ENCODE assay signal across 9 mouse cellular contexts in genomic region chr7:16043861-16044435, GRCm38 (mm10). TPM values are rescaled to one million over a fixed set of nuclear protein-coding genes. Genes with fewer than 3 reads are reported as not detected.
DNase-seq lines count a peak whose midpoint lies in the region; ATAC-seq and TF ChIP-seq lines count a peak whose summit lies in the region.
"Had no signal": no experiment of that assay in that cellular context is flagged by ENCODE, and none has a peak within 500 bp of the region (broad histone marks: within the 10 kb centered on the region; RNA-seq: fewer than 3 reads in every experiment).

No protein-coding gene starts in this region.

- H3K9me3 ChIP-seq in heart, embryonic 14.5 days (ENCODE audit: control insufficient read depth, low read length): no peaks in the 10 kb centered on the region
- no peaks in the 10 kb centered on the region for H3K9me3 ChIP-seq in MEL (replicated peaks; ENCODE audit: insufficient read depth, low read length)
- no peaks in the 10 kb centered on the region for H3K9me3 ChIP-seq in forebrain, embryonic 14.5 days (replicated peaks; ENCODE audit: control insufficient read depth, low read length)

- H3K79me2 ChIP-seq in MEL (ENCODE audit: control insufficient read depth, insufficient read depth, low read length, poor library complexity) (peaks cover 41% of the 10 kb centered on the region), macrophage (ENCODE audit: inconsistent target) (peaks cover 92% of the 10 kb centered on the region)

- peak overlapping the region; percentile 35 for H3K4me2 ChIP-seq in heart, embryonic 14.5 days (ENCODE audit: low read length)
- no peak overlapping the region for H3K4me2 ChIP-seq in forebrain, embryonic 14.5 days (ENCODE audit: low read length)

- WGBS in heart, embryonic 14.5 days: 52% methylated on average over 3 of the region's 3 CpGs
- 32% methylated on average over 3 of the region's 3 CpGs for WGBS in forebrain, embryonic 14.5 days
- 21% methylated on average over 3 of the region's 3 CpGs for WGBS in macrophage (ENCODE audit: missing documents)

- ATAC-seq in heart, embryonic 14.5 days (ENCODE audit: insufficient number of reproducible peaks, insufficient read depth, low FRiP score, low read depth): no peak
- ATAC-seq in forebrain, embryonic 14.5 days: no peak

- TF ChIP-seq EP300 in MEL (IDR thresholded peaks at IDR 0.05; ENCODE audit: low read depth in 1 of 2, low read length in 2 of 2): no peak

- H3K9ac ChIP-seq in heart, embryonic 14.5 days (ENCODE audit: low read length): no peak overlapping the region
- H3K9ac ChIP-seq in MEL (ENCODE audit: control insufficient read depth, low read depth, low read length, poor library complexity, severe bottlenecking): no peak overlapping the region
- peak overlapping the region; percentile 43; the same call in 1 of the 2 replicates for H3K9ac ChIP-seq in forebrain, embryonic 14.5 days (ENCODE audit: low read length)

- H3K27me3 ChIP-seq in heart, embryonic 14.5 days (ENCODE audit: control insufficient read depth, insufficient read depth, low read length): no peaks in the 10 kb centered on the region
- no peaks in the 10 kb centered on the region for H3K27me3 ChIP-seq in MEL (ENCODE audit: control insufficient read depth in 1 of 2, insufficient read depth in 2 of 2, low read length in 2 of 2)
- no peaks in the 10 kb centered on the region for H3K27me3 ChIP-seq in forebrain, embryonic 14.5 days (replicated peaks; ENCODE audit: control insufficient read depth, insufficient read depth, low read length)

- peak overlapping the region in 1 of 2 experiments; percentile 39; a peak in 2 of 4 replicates for H3K27ac ChIP-seq in heart, embryonic 14.5 days (replicated peaks in 1 of 2; ENCODE audit: control insufficient read depth in 1 of 2, insufficient read depth in 1 of 2, low read depth in 2 of 2, low read length in 2 of 2)
- H3K27ac ChIP-seq in MEL (ENCODE audit: control insufficient read depth, low read depth, low read length) (no peak overlapping the region), macrophage (peak overlapping the region; percentile 85)
- no peak overlapping the region for H3K27ac ChIP-seq in forebrain, embryonic 14.5 days (ENCODE audit: low read depth, low read length)

- TF ChIP-seq CTCF in MEL (IDR thresholded peaks at IDR 0.05 in 2 of 3, conservative IDR thresholded peaks at IDR 0.05 in 1 of 3; ENCODE audit: control insufficient read depth in 1 of 3, insufficient read depth in 1 of 3, low read depth in 2 of 3, low read length in 3 of 3, poor library complexity in 1 of 3, severe bottlenecking in 1 of 3): no peak

- no peak for TF ChIP-seq POLR2A in MEL (IDR thresholded peaks at IDR 0.05; ENCODE audit: control insufficient read depth in 1 of 2, insufficient read depth in 1 of 2, low read depth in 1 of 2, low read length in 2 of 2, poor library complexity in 1 of 2)

- TF ChIP-seq RAD21 in MEL (IDR thresholded peaks at IDR 0.05; ENCODE audit: low read depth, low read length): no peak

- no peak for DNase-seq in heart, adult 8-10 months (ENCODE audit: low spot score)
- DNase-seq in MEL (ENCODE audit: low read depth, low spot score): no peak
- DNase-seq in forebrain, embryonic 14.5 days (ENCODE audit: low spot score): no peak
- DNase-seq in right cerebral cortex, adult 2 months (ENCODE audit: low spot score in 2 of 2): no peak
- no peak for DNase-seq in right cerebral cortex, postnatal 4 days
- no peak for DNase-seq in lung, postnatal 10 days
- DNase-seq: cerebellum, postnatal 14 days had no signal

- no peak overlapping the region for H3K4me3 ChIP-seq in heart, embryonic 14.5 days (ENCODE audit: control insufficient read depth in 1 of 2, insufficient read depth in 1 of 2, low read depth in 1 of 2, low read length in 2 of 2)
- H3K4me3 ChIP-seq in MEL (ENCODE audit: control insufficient read depth in 1 of 2, insufficient read depth in 1 of 2, low read depth in 2 of 2, low read length in 2 of 2) (no peak overlapping the region), macrophage (ENCODE audit: inconsistent target) (peak overlapping the region; percentile 38)
- H3K4me3 ChIP-seq in forebrain, embryonic 14.5 days (ENCODE audit: low read depth, low read length): no peak overlapping the region

- peaks cover 16 to 40% of the 10 kb centered on the region in 2 experiments for H3K4me1 ChIP-seq in heart, embryonic 14.5 days (ENCODE audit: control insufficient read depth in 2 of 2, insufficient read depth in 2 of 2, low read length in 2 of 2)
- H3K4me1 ChIP-seq in MEL (ENCODE audit: control insufficient read depth in 1 of 2, insufficient read depth in 2 of 2, low read length in 2 of 2): peaks cover 7 to 40% of the 10 kb centered on the region in 2 experiments
- peaks cover 21% of the 10 kb centered on the region for H3K4me1 ChIP-seq in forebrain, embryonic 14.5 days (ENCODE audit: control insufficient read depth, insufficient read depth, low read length)

- 0 out of 2 replicates have a peak, but pooled peaks cover 5% of the 10 kb centered on the region for H3K36me3 ChIP-seq in heart, embryonic 14.5 days (ENCODE audit: control insufficient read depth, insufficient read depth, low read length)
- H3K36me3 ChIP-seq in MEL (ENCODE audit: control insufficient read depth in 1 of 2, insufficient read depth in 2 of 2, low read length in 2 of 2) (peaks cover 0 to 20% of the 10 kb centered on the region in 2 experiments; a peak in 2 of 4 replicates), macrophage (ENCODE audit: inconsistent target) (no peaks in the 10 kb centered on the region)
- peaks cover 7% of the 10 kb centered on the region; the same call in 1 of the 2 replicates for H3K36me3 ChIP-seq in forebrain, embryonic 14.5 days (ENCODE audit: control insufficient read depth, insufficient read depth, low read length)

TF ChIP-seq in MEL, 35 proteins besides CTCF, POLR2A, EP300 and RAD21:
- TF ChIP-seq MEF2A (IDR thresholded peaks at IDR 0.05; ENCODE audit: extremely low read depth, insufficient replicate concordance, low read depth, low read length, poor library complexity, severe bottlenecking) (no peak), ELF1 (IDR thresholded peaks at IDR 0.05; ENCODE audit: low read depth, low read length) (0 out of 2 replicates have a peak, but pooled peaks have one; percentile 16), MYC (IDR thresholded peaks at IDR 0.05; ENCODE audit: low read depth, low read length) (no peak), USF1 (IDR thresholded peaks at IDR 0.05; ENCODE audit: low read depth, low read length) (no peak), POLR2AphosphoS5 (IDR thresholded peaks at IDR 0.05; ENCODE audit: borderline replicate concordance, low read depth, low read length) (no peak), MAZ (IDR thresholded peaks at IDR 0.05; ENCODE audit: low read depth, low read length) (no peak), HCFC1 (IDR thresholded peaks at IDR 0.05; ENCODE audit: low read depth, low read length) (peak; percentile 51; the same call in 1 of the 2 replicates), CHD2 (IDR thresholded peaks at IDR 0.05; ENCODE audit: low read length) (no peak), ETS1 (IDR thresholded peaks at IDR 0.05; ENCODE audit: low read depth, low read length) (no peak), NRF1 (IDR thresholded peaks at IDR 0.05; ENCODE audit: insufficient read depth, low read depth, low read length, poor library complexity, severe bottlenecking) (no peak)

RNA-seq across cellular contexts. Expression of gene Bicra, which starts 3.8 kb away (rescaled TPM):
- 5.0 and 5.4 TPM in 2 replicates for polyA plus RNA-seq in heart, embryonic 14.5 days (2014; fragmentation: Nextera tagmentation; extraction: Ambion mirVana)
- total RNA-seq in heart, adult 8-10 months (2022): 1 to 10 TPM; 5.7 to 8.6 (median 7.7) TPM
- total RNA-seq in MEL (2012; rRNA removed): 0.81 and 1.5 TPM in 2 replicates
- polyA plus RNA-seq in MEL (2012; ENCODE audit: insufficient read depth in 1 of 2, insufficient read length in 2 of 2, low read depth in 1 of 2, low replicate concordance in 2 of 2, missing spikeins in 1 of 2) (10 to 100 TPM in 1 of 2 experiments, not detected in 1; 14.1 TPM), macrophage (2018) (4.9 to 8.7 TPM (median 8.4 TPM) in 3 replicates)
- polyA plus RNA-seq in forebrain, embryonic 14.5 days (2014; fragmentation: Nextera tagmentation; extraction: Ambion mirVana): 4.3 and 6.0 TPM in 2 replicates
- 10 to 100 TPM in 21 of 26 experiments, 1 to 10 TPM in 5; 2.6 to 51.8 (median 35.5) TPM for total RNA-seq in macrophage (2018; cell fraction: chromatin; rRNA removed)
- 10 to 100 TPM in 19 of 26 experiments, 1 to 10 TPM in 7; 1.7 to 15.8 (median 12.4) TPM for total RNA-seq in macrophage (2018; cell fraction: cytosol; rRNA removed)
- total RNA-seq in macrophage (2018; cell fraction: nucleus; rRNA removed): 10 to 100 TPM in 18 of 26 experiments, 1 to 10 TPM in 8; 2.2 to 36.7 (median 24.6) TPM

RNA-seq across cellular contexts. Expression of gene Zfp541, which starts 17.7 kb away (rescaled TPM):
- polyA plus RNA-seq in heart, embryonic 14.5 days (2014; fragmentation: Nextera tagmentation; extraction: Ambion mirVana): not detected in 2 replicates
- total RNA-seq in heart, adult 8-10 months (2022): not detected
- not detected in 2 replicates for total RNA-seq in MEL (2012; rRNA removed)
- under 1 TPM in 1 of 2 experiments, not detected in 1; 0.01 TPM for polyA plus RNA-seq in MEL (2012; ENCODE audit: insufficient read depth in 1 of 2, insufficient read length in 2 of 2, low read depth in 1 of 2, low replicate concordance in 2 of 2, missing spikeins in 1 of 2)
- polyA plus RNA-seq in forebrain, embryonic 14.5 days (2014; fragmentation: Nextera tagmentation; extraction: Ambion mirVana): 0.16 TPM in 1 of 2 replicates, not detected in the other
- total RNA-seq in macrophage (2018; cell fraction: chromatin; rRNA removed): 1 to 10 TPM in 17 of 26 experiments, under 1 TPM in 9; 0.62 to 2.3 (median 1.2) TPM
- total RNA-seq in macrophage (2018; cell fraction: cytosol; rRNA removed): under 1 TPM in 13 of 26 experiments, not detected in 13; under 0.01 to 0.15 (median 0.04) TPM
- under 1 TPM; 0.14 to 0.68 (median 0.39) TPM for total RNA-seq in macrophage (2018; cell fraction: nucleus; rRNA removed)
- polyA plus RNA-seq in macrophage (2018): not detected in 3 replicates

RNA-seq across cellular contexts. Expression of gene Napa, which starts 54.3 kb away (rescaled TPM):
- 159 and 161 TPM in 2 replicates for polyA plus RNA-seq in heart, embryonic 14.5 days (2014; fragmentation: Nextera tagmentation; extraction: Ambion mirVana)
- 100 to 1,000 TPM in 1 of 4 experiments, 10 to 100 TPM in 3; 76.5 to 101 (median 84.9) TPM for total RNA-seq in heart, adult 8-10 months (2022)
- total RNA-seq in MEL (2012; rRNA removed): 52.6 and 56.1 TPM in 2 replicates
- polyA plus RNA-seq in MEL (2012; ENCODE audit: insufficient read depth in 1 of 2, insufficient read length in 2 of 2, low read depth in 1 of 2, low replicate concordance in 2 of 2, missing spikeins in 1 of 2) (100 to 1,000 TPM in 1 of 2 experiments, not detected in 1; 132 TPM), macrophage (2018) (85.4 to 112 TPM (median 98.6 TPM) in 3 replicates)
- polyA plus RNA-seq in forebrain, embryonic 14.5 days (2014; fragmentation: Nextera tagmentation; extraction: Ambion mirVana): 156 and 164 TPM in 2 replicates
- total RNA-seq in macrophage (2018; cell fraction: chromatin; rRNA removed): 100 to 1,000 TPM; 135 to 409 (median 299) TPM
- total RNA-seq in macrophage (2018; cell fraction: cytosol; rRNA removed): 100 to 1,000 TPM in 9 of 26 experiments, 10 to 100 TPM in 17; 75.7 to 115 (median 97.2) TPM
- 100 to 1,000 TPM; 110 to 386 (median 202) TPM for total RNA-seq in macrophage (2018; cell fraction: nucleus; rRNA removed)
